Mouse (Mus musculus): ENCODE results near the gene Psmd13. TPM values are rescaled to one million over a fixed set of nuclear protein-coding genes. Genes with fewer than 3 reads are reported as not detected.

Psmd13 gene
- polyA plus RNA-seq, 1 experiment from 2014 or later = 242 TPM

DNA sequence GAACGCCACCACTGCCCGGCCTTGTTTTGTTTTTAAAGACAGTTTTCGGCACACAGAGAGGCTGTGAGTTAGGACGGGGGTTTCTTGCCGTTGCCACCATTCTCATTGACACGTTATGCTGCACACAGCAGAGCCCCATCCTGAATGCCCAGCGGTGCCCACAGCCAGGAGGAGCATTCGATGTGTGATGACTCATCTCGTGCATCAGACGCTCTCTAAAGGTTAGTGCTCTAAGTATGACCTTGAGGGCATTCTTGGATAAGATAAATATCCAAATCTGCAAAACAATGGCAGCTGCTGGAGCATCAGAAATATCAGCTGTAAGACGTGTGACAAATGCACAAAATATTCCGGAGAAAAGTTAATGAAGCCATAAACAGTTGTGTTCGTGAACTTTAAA lies 25.4 kb downstream of the Psmd13 start:
- ATAC-seq (replicated peaks; ENCODE audit: low FRiP score) (no peak), DNase-seq (ENCODE audit: low spot score) (no peak)
- Histone ChIP-seq H3K27me3 (ENCODE audit: control insufficient read depth, insufficient read depth, low read length) (no peaks in the 10 kb centered on the region), H3K36me3 (ENCODE audit: control insufficient read depth, insufficient read depth, low read length) (no peaks in the 10 kb centered on the region), H3K4me3 (ENCODE audit: low read depth, low read length) (no peak overlapping the region), H3K4me1 (replicated peaks; ENCODE audit: control insufficient read depth, insufficient read depth, low read length) (peaks cover 3% of the 10 kb centered on the region; the same call in 1 of the 2 replicates), H3K4me2 (ENCODE audit: low read depth, low read length, severe bottlenecking) (no peak overlapping the region), H3K9ac (ENCODE audit: low read length) (no peak overlapping the region), H3K9me3 (ENCODE audit: control insufficient read depth, low read length) (no peaks in the 10 kb centered on the region), H3K27ac (ENCODE audit: low read depth, low read length) (no peak overlapping the region)
- WGBS = 90% methylated on average over 13 of the region's 13 CpGs

GRCm38 (mm10) chr7:140907697-140908096 lies 25.9 kb downstream of the Psmd13 start:
- no peak for ATAC-seq (replicated peaks; ENCODE audit: low FRiP score)
- 84% methylated on average over 7 of the region's 7 CpGs for WGBS
- no peak for DNase-seq (ENCODE audit: low spot score)

DNA sequence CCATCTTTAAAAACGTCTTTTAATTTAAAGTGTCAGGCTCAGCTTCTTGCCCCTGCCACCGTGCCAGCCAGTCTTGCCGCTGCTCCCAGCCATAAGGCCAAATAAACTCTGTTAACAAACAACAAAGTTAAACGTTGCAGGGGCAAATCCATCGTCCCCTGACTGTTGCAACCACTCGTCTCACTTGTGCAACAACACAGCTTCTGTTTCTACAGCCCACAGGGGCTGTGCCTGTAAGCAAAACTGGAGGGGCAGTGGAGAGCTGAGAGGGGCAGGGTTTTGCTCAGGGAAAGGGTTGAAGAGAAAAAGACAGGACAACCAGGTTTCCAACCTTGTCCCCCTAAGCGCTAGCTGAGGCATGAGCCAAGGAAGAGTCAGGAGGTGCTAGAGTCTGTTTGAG lies 26.4 kb downstream of the Psmd13 start:
- H3K4me1 ChIP-seq (replicated peaks; ENCODE audit: control insufficient read depth, insufficient read depth, low read length) = peaks cover 3% of the 10 kb centered on the region; the same call in 1 of the 2 replicates
- H3K36me3 ChIP-seq (ENCODE audit: control insufficient read depth, insufficient read depth, low read length) = no peaks in the 10 kb centered on the region
- H3K4me2 ChIP-seq (ENCODE audit: low read depth, low read length, severe bottlenecking) = no peak overlapping the region
- 52% methylated on average over 7 of the region's 7 CpGs for WGBS
- no peak overlapping the region for H3K4me3 ChIP-seq (ENCODE audit: low read depth, low read length)
- no peak for DNase-seq (ENCODE audit: low spot score)
- H3K27me3 ChIP-seq (ENCODE audit: control insufficient read depth, insufficient read depth, low read length) = no peaks in the 10 kb centered on the region
- H3K27ac ChIP-seq (ENCODE audit: low read depth, low read length) = no peak overlapping the region
- no peaks in the 10 kb centered on the region for H3K9me3 ChIP-seq (ENCODE audit: control insufficient read depth, low read length)
- H3K9ac ChIP-seq (ENCODE audit: low read length) = no peak overlapping the region
- ATAC-seq (replicated peaks; ENCODE audit: low FRiP score) = no peak

More at GRCm38 (mm10) chr7:140907697-140908096, 25.9 kb downstream of the Psmd13 start:
- H3K27ac ChIP-seq (ENCODE audit: low read depth, low read length) = no peak overlapping the region
- H3K4me3 ChIP-seq (ENCODE audit: low read depth, low read length) = no peak overlapping the region
- H3K27me3 ChIP-seq (ENCODE audit: control insufficient read depth, insufficient read depth, low read length) = no peaks in the 10 kb centered on the region
- no peak overlapping the region for H3K4me2 ChIP-seq (ENCODE audit: low read depth, low read length, severe bottlenecking)
- H3K9me3 ChIP-seq (ENCODE audit: control insufficient read depth, low read length) = no peaks in the 10 kb centered on the region
- H3K36me3 ChIP-seq (ENCODE audit: control insufficient read depth, insufficient read depth, low read length) = no peaks in the 10 kb centered on the region
- H3K4me1 ChIP-seq (replicated peaks; ENCODE audit: control insufficient read depth, insufficient read depth, low read length) = peaks cover 3% of the 10 kb centered on the region; the same call in 1 of the 2 replicates
- H3K9ac ChIP-seq (ENCODE audit: low read length) = no peak overlapping the region

DNA sequence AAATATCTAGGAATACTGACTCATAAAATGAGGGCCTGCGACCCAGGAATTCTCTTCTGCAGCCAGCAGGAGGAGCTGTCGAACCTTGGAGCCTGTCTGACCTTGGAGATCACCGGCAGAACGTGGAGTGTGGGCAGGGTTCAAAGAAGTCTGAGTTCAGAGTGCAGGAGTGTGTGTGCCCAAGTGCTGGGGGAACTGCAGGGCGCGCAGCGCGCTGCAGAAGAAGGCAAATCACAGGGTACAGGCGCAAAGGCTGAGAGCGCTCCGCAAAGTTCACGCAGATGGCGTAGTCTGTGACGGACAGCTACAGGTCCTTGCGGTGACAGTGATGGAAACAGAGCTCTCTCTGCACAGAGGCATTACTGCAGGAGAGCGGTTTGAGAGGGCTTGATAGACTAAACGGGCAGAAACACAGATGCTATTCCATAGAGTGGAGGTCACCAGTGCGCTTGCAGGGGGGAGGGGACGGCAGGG lies 26.9 kb downstream of the Psmd13 start:
- Histone ChIP-seq H3K4me3 (ENCODE audit: low read depth, low read length) (peak overlapping the region; percentile 29), H3K27ac (ENCODE audit: low read depth, low read length) (no peak overlapping the region), H3K27me3 (ENCODE audit: control insufficient read depth, insufficient read depth, low read length) (no peaks in the 10 kb centered on the region), H3K36me3 (ENCODE audit: control insufficient read depth, insufficient read depth, low read length) (no peaks in the 10 kb centered on the region), H3K9me3 (ENCODE audit: control insufficient read depth, low read length) (no peaks in the 10 kb centered on the region), H3K4me2 (ENCODE audit: low read depth, low read length, severe bottlenecking) (peak overlapping the region; percentile 81), H3K9ac (ENCODE audit: low read length) (peak overlapping the region; percentile 39; the same call in 1 of the 2 replicates), H3K4me1 (replicated peaks; ENCODE audit: control insufficient read depth, insufficient read depth, low read length) (peaks cover 3% of the 10 kb centered on the region; the same call in 1 of the 2 replicates)
- peak; percentile 88 for DNase-seq (ENCODE audit: low spot score)
- WGBS = under 1% methylated on average over 19 of the region's 19 CpGs
- peak; percentile 86 for ATAC-seq (replicated peaks; ENCODE audit: low FRiP score)

- 64% methylated on average over 3 of the region's 3 CpGs for WGBS
- H3K36me3 ChIP-seq (ENCODE audit: control insufficient read depth, insufficient read depth, low read length) = no peaks in the 10 kb centered on the region
- DNase-seq (ENCODE audit: low spot score) = no peak
- H3K4me2 ChIP-seq (ENCODE audit: low read depth, low read length, severe bottlenecking) = no peak overlapping the region
- H3K27me3 ChIP-seq (ENCODE audit: control insufficient read depth, insufficient read depth, low read length) = no peaks in the 10 kb centered on the region
- H3K27ac ChIP-seq (ENCODE audit: low read depth, low read length) = no peak overlapping the region
- no peak overlapping the region for H3K4me3 ChIP-seq (ENCODE audit: low read depth, low read length)
- H3K4me1 ChIP-seq (replicated peaks; ENCODE audit: control insufficient read depth, insufficient read depth, low read length) = peaks cover 3% of the 10 kb centered on the region; the same call in 1 of the 2 replicates
- no peaks in the 10 kb centered on the region for H3K9me3 ChIP-seq (ENCODE audit: control insufficient read depth, low read length)
- ATAC-seq (replicated peaks; ENCODE audit: low FRiP score) = no peak
- no peak overlapping the region for H3K9ac ChIP-seq (ENCODE audit: low read length)
These were observed 30.5 kb downstream of the Psmd13 start for GRCm38 (mm10) chr7:140912293-140912692.

DNA sequence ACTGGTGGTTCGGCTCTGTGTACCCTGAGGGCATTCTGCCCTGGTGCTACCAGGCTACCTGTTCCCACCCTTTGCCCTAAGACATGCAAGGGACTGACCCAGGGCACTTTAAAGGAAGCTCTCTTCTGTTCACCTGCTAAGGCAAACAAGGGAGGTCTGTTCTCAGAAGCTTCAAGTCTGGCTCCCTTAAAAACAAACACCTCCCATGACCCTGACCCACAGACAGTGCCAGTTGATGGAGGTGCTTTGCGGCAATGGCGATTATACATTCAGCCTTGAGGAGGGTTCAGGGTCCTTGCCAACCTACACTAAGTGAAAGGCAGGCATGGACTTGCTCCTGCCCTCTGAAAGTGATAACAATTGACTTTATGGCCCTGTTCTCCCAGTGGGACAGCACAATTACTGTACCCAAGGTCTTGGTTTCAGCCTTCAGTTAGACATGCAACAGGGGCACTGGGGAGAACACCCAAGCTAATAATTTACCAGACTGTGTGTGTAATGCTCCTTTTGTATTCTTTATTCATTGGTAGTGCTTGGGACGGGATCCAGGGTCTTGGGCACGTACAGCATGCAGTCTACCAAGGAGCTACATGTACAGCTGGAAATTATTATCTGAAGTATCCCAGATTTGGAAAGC lies 31.2 kb downstream of the Psmd13 start:
- Histone ChIP-seq H3K4me3 (ENCODE audit: low read depth, low read length) (no peak overlapping the region), H3K27ac (ENCODE audit: low read depth, low read length) (no peak overlapping the region), H3K27me3 (ENCODE audit: control insufficient read depth, insufficient read depth, low read length) (no peaks in the 10 kb centered on the region), H3K4me1 (replicated peaks; ENCODE audit: control insufficient read depth, insufficient read depth, low read length) (peaks cover 3% of the 10 kb centered on the region; the same call in 1 of the 2 replicates), H3K36me3 (ENCODE audit: control insufficient read depth, insufficient read depth, low read length) (no peaks in the 10 kb centered on the region), H3K9me3 (ENCODE audit: control insufficient read depth, low read length) (no peaks in the 10 kb centered on the region), H3K9ac (ENCODE audit: low read length) (no peak overlapping the region), H3K4me2 (ENCODE audit: low read depth, low read length, severe bottlenecking) (no peak overlapping the region)
- ATAC-seq (replicated peaks; ENCODE audit: low FRiP score) (no peak), DNase-seq (ENCODE audit: low spot score) (no peak)
- 84% methylated on average over 5 of the region's 5 CpGs for WGBS

GRCm38 (mm10) chr7:140914031-140914690 lies 32.4 kb downstream of the Psmd13 start:
- ATAC-seq (replicated peaks; ENCODE audit: low FRiP score) = no peak
- DNase-seq (ENCODE audit: low spot score) = no peak
- whole genome bisulfite sequencing = 84% methylated on average over 8 of the region's 8 CpGs

GRCm38 (mm10) chr7:140919911-140920310 lies 38.1 kb downstream of the Psmd13 start:
- Histone ChIP-seq H3K27me3 (ENCODE audit: control insufficient read depth, insufficient read depth, low read length) (peaks cover 49% of the 10 kb centered on the region), H3K4me3 (ENCODE audit: low read depth, low read length) (no peak overlapping the region), H3K27ac (ENCODE audit: low read depth, low read length) (no peak overlapping the region), H3K4me2 (ENCODE audit: low read depth, low read length, severe bottlenecking) (no peak overlapping the region), H3K9ac (ENCODE audit: low read length) (no peak overlapping the region), H3K4me1 (replicated peaks; ENCODE audit: control insufficient read depth, insufficient read depth, low read length) (peaks cover 6% of the 10 kb centered on the region; the same call in 1 of the 2 replicates), H3K36me3 (ENCODE audit: control insufficient read depth, insufficient read depth, low read length) (no peaks in the 10 kb centered on the region), H3K9me3 (ENCODE audit: control insufficient read depth, low read length) (no peaks in the 10 kb centered on the region)
- DNase-seq (ENCODE audit: low spot score) (no peak), ATAC-seq (replicated peaks; ENCODE audit: low FRiP score) (no peak)
- WGBS = 80% methylated on average over 4 of the region's 4 CpGs

More at GRCm38 (mm10) chr7:140914031-140914690, 32.4 kb downstream of the Psmd13 start:
- H3K9me3 ChIP-seq (ENCODE audit: control insufficient read depth, low read length) = no peaks in the 10 kb centered on the region
- H3K4me3 ChIP-seq (ENCODE audit: low read depth, low read length) = no peak overlapping the region
- H3K27ac ChIP-seq (ENCODE audit: low read depth, low read length) = no peak overlapping the region
- no peak overlapping the region for H3K4me2 ChIP-seq (ENCODE audit: low read depth, low read length, severe bottlenecking)
- no peaks in the 10 kb centered on the region for H3K4me1 ChIP-seq (replicated peaks; ENCODE audit: control insufficient read depth, insufficient read depth, low read length)
- H3K36me3 ChIP-seq (ENCODE audit: control insufficient read depth, insufficient read depth, low read length) = no peaks in the 10 kb centered on the region
- H3K9ac ChIP-seq (ENCODE audit: low read length) = no peak overlapping the region
- H3K27me3 ChIP-seq (ENCODE audit: control insufficient read depth, insufficient read depth, low read length) = peaks cover 2% of the 10 kb centered on the region; the same call in 1 of the 2 replicates

Measured in forebrain, embryonic 11.5 days (tissue).